Mouse (Mus musculus) spleen, postnatal 36 days (tissue): ENCODE data around the gene Rps6kc1.

ENCODE experiments used
- DNase-seq, 2 experiments: peaks; one replicate each; pipeline ENCODE4 v3.0.0; 2022; ENCODE audit warnings: low spot score in 2 of 2, mixed read lengths in 1 of 2

The Rps6kc1 gene

GRCm38 (mm10) chr1:190766800-190767199 is 144.8 kb downstream of the Rps6kc1 start:
- no peak for DNase-seq

DNA sequence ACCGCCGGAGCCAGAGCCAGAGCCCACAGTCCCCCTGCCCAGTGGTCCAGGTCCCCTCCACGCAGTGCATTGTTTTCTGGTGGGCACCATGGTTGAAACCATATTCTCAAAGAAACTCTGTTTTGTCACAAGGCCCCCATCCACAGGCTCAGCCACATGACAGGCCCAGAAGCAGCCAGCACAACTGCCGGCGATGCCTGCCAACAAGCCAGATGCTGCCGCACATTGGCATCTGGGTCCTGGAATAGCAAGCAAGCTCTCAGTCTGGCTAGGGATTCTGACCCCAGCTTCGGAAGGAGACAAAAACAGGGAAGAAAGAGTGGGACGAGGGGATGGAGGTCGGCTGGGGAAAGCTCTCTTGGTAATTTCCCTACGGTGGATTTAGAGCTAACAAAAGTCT is 147.8 kb downstream of the Rps6kc1 start:
- DNase-seq: no peak

GRCm38 (mm10) chr1:190761786-190762185 is 149.8 kb downstream of the Rps6kc1 start:
- no peak for DNase-seq

DNA sequence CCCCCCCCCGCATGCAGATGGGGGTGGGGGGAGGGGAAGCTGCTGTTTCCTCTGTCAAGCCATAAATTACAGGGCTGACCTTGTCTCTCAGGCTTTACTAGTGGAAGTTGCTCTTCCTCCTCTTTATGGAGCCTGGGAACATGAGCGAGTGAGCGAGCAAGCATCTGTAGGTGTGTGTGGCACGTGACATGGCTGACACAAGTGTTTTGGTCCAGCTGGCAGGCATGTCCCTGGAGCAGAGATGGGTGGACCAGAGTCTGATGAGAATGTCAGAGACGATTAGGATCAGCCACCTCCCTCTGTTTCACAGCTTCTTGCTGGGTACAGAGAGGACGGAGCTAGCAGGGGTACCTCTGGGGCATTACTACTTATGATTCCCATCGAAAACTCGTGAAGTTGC is 153.7 kb downstream of the Rps6kc1 start:
- DNase-seq: no peak

- no peak for DNase-seq
Observed at GRCm38 (mm10) chr1:190751794-190752570, 159.6 kb downstream of the Rps6kc1 start.

- no peak for DNase-seq
Observed at GRCm38 (mm10) chr1:190748937-190749336, 162.6 kb downstream of the Rps6kc1 start.

DNA sequence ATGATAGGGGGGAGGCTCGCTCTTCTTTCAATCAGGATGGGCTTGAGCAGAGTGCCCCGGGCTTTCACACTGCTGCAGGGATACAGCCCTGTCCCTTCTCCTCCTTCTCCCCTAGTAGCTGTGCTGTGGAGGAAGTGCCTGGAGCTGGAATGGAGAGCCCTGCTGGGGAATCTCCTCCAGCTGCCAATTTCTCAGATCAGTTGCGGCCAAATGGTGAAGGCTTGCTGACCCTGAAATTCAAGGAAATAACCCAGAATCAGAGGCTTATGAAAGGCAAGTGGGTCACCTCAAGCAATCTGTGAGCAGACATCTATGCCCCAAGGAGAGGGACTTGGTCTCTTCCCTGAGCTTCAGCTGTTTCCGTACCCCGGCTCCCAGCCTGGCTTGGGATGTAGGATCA is 170.1 kb downstream of the Rps6kc1 start:
- no peak for DNase-seq

DNA sequence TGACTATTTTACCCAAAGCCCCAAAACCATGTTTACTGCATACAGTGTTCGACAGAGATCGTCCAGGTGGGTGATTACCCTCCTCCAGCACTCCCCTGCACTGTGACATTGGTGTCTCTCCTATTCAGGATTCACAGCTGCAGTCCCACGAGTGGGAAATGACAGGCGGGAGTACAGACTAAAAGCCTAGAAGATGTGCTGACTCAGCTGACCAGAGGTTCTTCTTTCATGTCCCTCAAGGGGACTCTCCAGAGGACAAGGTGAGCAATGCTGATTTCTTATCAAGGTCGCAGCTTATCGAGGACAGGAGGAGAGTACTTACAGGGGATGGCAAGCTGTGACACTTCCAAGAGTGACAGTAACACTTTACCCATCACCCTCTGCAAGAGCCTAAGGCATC is 178.8 kb downstream of the Rps6kc1 start:
- no peak for DNase-seq

DNA sequence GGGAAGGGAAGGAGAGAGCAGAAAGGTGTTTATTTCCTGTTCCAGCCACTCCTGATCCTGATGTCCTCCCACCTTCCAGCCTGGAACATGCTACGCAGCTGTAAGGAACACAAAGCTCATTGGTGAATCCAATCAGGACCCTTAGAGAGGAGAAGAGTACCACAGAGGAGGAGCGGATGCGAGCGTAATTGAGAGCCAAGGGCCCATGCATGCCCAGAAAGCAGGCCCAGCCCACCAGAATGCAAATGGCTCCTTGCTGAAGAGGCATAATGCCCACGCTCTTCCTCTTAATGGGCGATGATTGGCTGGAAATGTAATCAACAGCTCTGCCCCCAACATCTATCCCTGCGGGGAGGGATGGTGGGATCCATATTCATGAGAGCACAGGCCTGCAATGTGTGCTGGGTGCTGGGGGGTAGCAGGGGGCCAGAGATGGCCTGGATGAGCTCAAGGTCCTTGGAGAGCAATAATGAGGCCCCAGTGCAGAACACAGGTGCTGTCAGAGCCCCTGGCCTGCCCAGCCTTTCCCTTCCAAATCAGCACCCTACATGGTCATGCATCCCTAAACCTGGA is 182.0 kb downstream of the Rps6kc1 start:
- DNase-seq: no peak

GRCm38 (mm10) chr1:190728111-190728651 is 183.4 kb downstream of the Rps6kc1 start:
- DNase-seq: no peak

DNA sequence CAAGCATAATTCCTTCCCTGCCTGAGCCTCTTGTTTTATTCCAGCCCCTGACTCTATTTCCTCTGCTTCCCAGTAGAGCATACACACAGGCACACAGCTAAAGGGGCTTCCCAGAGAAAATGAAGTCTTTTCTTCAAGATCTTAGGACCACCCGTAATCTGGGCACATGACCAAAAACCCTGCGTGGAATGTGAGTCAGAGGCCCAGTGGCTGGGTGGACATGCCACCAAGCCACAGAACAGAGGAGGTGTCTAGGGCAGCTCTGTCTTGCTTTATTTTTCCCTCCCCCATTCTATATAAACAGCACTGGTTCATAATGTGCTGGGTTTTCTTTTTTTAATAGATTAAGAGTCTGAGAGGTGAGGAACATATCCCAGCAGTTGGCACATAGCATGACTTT is 184.2 kb downstream of the Rps6kc1 start:
- DNase-seq: no peak

DNA sequence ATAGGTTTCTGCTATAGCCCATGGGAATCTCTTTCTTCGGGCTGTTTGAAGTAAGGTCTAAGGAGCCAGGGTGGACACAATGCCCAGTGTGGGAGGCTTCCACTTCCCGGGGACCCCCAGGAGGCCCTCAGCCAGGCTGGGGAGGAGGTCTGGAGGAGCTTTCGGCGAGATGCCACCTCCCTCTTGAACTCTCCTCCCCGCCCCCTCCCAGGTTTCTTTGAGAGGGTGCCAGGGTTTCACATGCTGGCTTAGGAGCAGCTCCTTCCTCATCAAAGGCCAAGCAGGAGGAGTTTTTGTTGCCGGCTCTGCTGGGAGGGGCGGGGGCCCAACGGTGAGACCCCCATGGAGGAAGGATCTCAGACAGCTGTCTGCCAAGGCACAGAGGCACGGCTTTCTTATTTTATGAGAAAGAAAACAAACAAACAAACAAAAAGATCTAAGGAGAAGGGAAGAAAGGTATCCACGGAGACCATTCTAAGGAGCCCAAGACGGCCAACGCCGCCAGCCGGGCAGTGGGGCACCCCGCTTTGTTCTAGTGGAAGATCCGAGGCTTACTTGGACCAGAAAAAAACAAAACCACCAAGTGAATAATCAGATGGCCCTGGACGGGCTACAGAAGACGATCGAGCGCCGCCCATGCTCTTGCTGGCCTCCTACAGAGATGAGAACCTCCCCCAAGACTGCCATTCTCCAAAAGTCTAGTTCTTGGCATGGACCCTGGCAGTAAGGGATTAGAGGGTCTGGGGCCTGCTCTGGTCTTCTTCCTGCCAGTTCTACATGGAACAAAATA is 186.8 kb downstream of the Rps6kc1 start:
- no peak for DNase-seq

- DNase-seq: no peak
Observed at GRCm38 (mm10) chr1:190723926-190724430, 187.6 kb downstream of the Rps6kc1 start.

- no peak for DNase-seq
Observed at GRCm38 (mm10) chr1:190713848-190714247, 197.7 kb downstream of the Rps6kc1 start.

DNA sequence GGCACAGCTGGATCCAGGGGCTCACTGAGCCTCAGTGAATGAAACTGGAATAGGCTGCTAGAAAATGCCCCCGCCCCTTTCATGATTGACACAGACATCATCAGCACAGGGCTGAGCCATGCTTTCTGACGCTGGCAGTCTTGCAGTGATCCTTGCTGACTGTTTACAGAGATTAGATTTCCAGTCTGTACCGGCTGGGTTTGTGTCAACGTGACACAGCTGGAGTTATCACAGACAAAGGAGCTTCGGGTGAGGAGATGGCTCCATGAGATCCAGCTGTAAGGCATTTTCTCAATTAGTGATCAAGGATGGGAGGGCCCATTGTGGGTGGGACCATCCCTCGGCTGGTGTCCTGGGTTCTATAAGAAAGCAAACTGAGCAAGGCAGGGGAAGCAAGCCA is 214.0 kb downstream of the Rps6kc1 start:
- no peak for DNase-seq

DNA sequence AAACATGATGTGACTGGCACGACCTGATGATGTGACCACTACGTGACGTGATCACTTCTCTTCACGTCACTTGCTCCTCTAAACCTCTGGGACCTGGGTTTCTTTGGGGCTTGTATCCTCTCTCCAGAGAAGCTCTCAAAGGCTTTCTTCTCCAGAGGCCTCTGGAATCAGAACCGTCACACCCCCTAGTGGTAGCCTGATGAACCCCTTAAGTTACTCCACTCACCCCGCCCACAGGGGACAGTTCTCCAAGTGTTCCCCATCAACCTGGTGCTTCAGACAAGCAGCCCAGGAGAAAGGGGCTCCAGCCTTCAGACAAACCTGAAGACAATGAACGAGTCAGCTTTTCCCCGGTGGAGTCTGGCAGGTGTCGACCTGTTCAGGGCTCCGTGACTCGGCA is 216.0 kb downstream of the Rps6kc1 start:
- DNase-seq: peak in 1 of 2 experiments; percentile 7

- no peak for DNase-seq
Observed at GRCm38 (mm10) chr1:190690528-190691262, 220.9 kb downstream of the Rps6kc1 start.

DNA sequence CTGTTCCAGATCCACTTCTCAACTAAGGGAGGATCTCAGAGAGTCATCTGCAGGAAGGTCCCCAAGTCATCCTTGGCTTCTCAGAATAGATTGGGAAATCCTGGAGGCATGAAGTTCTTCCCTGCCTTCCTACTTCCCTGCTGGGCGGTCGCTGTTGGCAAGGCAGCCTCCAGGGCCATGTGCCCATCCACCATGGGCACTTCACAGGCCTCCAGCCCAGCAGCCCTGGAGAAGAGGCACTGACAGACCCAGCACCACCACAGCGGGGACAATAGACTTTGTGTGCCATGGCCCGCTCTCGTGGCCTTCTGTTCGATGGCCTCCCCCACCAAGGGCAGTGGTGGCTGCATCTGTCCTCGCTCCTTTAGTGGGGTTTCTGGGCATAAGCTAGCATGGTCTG is 228.5 kb downstream of the Rps6kc1 start:
- no peak for DNase-seq

DNA sequence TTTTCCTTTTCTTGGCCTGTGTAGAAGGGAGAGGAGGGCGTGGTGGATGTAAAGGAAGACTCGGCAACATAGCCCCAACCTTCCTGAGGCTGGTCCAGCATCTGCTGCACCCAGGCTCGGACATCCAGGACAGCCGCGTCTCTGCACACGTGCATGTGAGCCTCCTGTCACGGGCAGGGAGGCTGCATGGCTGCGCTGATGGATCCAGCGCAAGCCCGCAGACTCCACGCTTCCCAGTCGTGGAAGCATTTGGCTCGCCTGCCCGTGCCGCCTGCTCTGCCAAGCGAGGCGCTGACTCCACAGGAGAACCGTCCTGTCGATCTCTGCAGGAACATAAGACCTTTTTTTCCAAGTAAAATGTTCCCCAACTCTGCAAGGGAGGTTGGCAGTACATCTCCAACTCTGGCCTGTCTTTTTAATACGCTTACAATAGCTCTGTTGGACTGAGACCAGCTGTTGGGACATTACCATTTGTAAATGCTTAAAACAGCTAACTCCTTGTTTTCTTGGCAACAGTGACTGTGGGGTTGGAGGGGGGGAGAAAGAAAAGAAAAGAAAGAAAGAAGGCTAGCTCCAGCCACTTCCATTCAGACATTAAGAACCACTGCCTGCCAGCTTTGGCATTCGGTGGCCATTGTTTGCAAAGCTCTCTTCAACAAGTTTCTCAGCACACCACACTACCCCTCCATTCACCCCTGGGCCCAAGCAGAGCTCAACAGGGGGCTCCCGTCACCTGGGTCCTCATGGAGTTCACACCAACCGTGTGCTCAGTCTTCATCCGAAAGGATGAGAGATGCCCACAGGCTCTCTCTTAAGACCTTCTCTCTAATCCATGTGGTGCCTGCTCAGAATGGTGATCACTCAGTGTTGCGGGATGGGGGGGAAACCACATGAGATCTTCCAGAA is 229.3 kb downstream of the Rps6kc1 start:
- no peak for DNase-seq

DNA sequence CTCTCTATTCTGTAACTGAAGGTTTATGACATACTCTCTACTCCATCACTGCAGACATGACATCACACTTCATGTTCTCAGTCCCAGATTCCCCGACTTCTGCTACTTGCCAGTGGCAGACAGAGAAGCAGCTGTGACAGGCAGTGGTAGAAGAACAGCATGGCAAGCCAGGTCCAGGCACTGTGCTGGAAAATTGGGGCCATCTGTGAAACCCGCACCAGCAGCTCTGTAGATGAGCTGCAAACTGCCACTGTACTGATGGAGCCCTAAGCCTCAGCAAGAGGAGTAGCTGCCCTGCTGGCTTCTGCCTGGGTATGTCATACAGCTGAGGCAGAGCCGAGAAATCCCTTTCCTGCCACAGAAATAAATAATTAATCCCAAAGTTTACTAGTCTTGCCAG is 236.1 kb downstream of the Rps6kc1 start:
- no peak for DNase-seq

- DNase-seq: no peak
Observed at GRCm38 (mm10) chr1:190669099-190669498, 242.5 kb downstream of the Rps6kc1 start.
